Mouse (Mus musculus): ENCODE measurements around the gene Trp53i11. TPM values are rescaled to one million over a fixed set of nuclear protein-coding genes. Genes with fewer than 3 reads are reported as not detected.
A peak's percentile ranks its signal among the peaks of the same experiment; 100 is the strongest.

Gene Trp53i11
- total and polyA plus RNA-seq, 3 experiments: 0.36 to 32.1 (median 0.73) TPM

DNA sequence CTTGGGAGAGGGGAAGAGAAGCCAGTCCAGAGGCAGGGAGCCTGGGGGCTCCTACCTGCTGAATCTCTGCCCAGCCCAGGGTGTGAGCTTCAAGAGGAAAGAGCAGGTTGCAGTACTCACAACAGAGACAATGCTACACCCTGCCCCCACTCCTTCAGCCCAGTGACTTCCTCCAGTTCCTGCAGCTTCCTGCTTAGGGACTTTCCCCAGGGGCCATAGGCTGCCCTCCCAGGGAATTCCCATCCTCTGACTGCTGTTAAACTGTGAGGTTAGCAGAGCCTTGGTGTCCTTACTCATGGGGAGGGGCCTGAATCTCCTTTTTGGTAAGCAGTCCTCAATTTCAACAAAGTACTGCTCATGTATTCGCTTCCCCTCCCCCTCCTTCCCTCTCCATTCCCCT is 26.8 kb downstream of the Trp53i11 start (continued):
- TF ChIP-seq IRF4 (IDR thresholded peaks at IDR 0.05; ENCODE audit: low read depth, low read length): peak; percentile 77
- no peak for TF ChIP-seq POLR2AphosphoS2 (IDR thresholded peaks at IDR 0.05; ENCODE audit: low read depth, low read length)
- 0 out of 2 replicates have a peak, but pooled peaks have one; percentile 6 for TF ChIP-seq ZMIZ1 (IDR thresholded peaks at IDR 0.05; ENCODE audit: low read depth, low read length)
- TF ChIP-seq CHD1 (IDR thresholded peaks at IDR 0.05; ENCODE audit: low read depth, low read length): no peak
- TF ChIP-seq BHLHE40 (IDR thresholded peaks at IDR 0.05; ENCODE audit: low read depth, low read length): peak; percentile 64
- no peak for TF ChIP-seq SIN3A (IDR thresholded peaks at IDR 0.05; ENCODE audit: low read length)
- peak; percentile 93 for TF ChIP-seq MAZ (IDR thresholded peaks at IDR 0.05; ENCODE audit: low read depth, low read length)
- no peak for TF ChIP-seq PAX5 (IDR thresholded peaks at IDR 0.05; ENCODE audit: low read length)
- TF ChIP-seq NELFE (IDR thresholded peaks at IDR 0.05; ENCODE audit: low read depth, low read length): no peak
- no peak for TF ChIP-seq ZC3H11A (IDR thresholded peaks at IDR 0.05; ENCODE audit: low read depth, low read length)
- no peak for TF ChIP-seq CTCF (conservative IDR thresholded peaks at IDR 0.05 in 1 of 2, IDR thresholded peaks at IDR 0.05 in 1 of 2; ENCODE audit: low read depth in 2 of 2, low read length in 2 of 2)

DNA sequence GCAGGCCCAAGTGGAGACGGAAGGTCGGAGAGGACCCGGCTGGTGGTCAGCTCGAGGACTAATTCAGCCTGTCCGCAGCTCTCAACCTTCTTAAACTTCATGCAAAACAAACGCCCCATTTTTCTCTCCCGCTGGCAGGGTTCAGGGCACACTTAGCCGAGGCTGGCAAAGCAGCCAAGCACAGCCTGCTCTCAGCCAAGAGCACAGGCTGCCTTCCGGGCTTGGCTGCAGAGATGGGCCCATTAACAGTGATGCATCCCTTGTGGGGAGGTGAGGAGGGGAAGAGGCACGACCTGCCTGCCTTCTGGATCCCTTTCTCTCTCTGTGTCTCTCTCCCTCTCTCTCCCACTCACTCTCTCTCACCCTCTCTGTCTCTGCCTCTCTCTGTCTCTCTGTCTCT is 28.4 kb downstream of the Trp53i11 start:
- Histone ChIP-seq H3K4me1 (ENCODE audit: control insufficient read depth in 1 of 2, insufficient read depth in 2 of 2) (peaks cover 55 to 63% of the 10 kb centered on the region in 2 experiments), H3K27me3 (replicated peaks) (peaks cover 5% of the 10 kb centered on the region), H3K27ac (ENCODE audit: insufficient read depth, low read depth) (no peak overlapping the region), H3K79me2 (replicated peaks; ENCODE audit: control insufficient read depth, extremely low read depth, insufficient read depth, poor library complexity, severe bottlenecking) (no peaks in the 10 kb centered on the region), H3K4me2 (ENCODE audit: insufficient read depth, low read depth, poor library complexity, severe bottlenecking) (no peak overlapping the region), H3K9ac (ENCODE audit: insufficient read depth, low read depth) (no peak overlapping the region), H3K9me3 (replicated peaks; ENCODE audit: low read length) (peaks cover 18% of the 10 kb centered on the region), H3K4me3 (replicated peaks in 1 of 3; ENCODE audit: low read depth in 2 of 3, low read length in 2 of 3, poor library complexity in 1 of 3) (no peak overlapping the region), H3K36me3 (replicated peaks in 1 of 2; ENCODE audit: control insufficient read depth in 1 of 2, insufficient read depth in 1 of 2, low read length in 1 of 2) (no peaks in the 10 kb centered on the region)
- dilution Hi-C loops (cut with MboI; ENCODE audit: extremely low pct_ligation_motif_present, extremely low pct_unique_long_range_greater_than_20kb, low sequenced_read_pairs) (no loop called here), in situ Hi-C loops (cut with MboI; ENCODE audit: low pct_ligation_motif_present, low pct_unique_long_range_greater_than_20kb, low sequenced_read_pairs) (loop anchor here (5.0 to 25.0 kb wide), 2 partner anchors 192 to 547 kb away; no protein-coding TSS in a partner anchor)
- DNase-seq (ENCODE audit: extremely low read depth): no peak
- TF ChIP-seq JUN (IDR thresholded peaks at IDR 0.05; ENCODE audit: insufficient read depth, low read depth, low read length) (no peak), JUND (conservative IDR thresholded peaks at IDR 0.05; ENCODE audit: low read depth, low read length) (no peak), USF1 (IDR thresholded peaks at IDR 0.05; ENCODE audit: low read depth, low read length) (no peak), SIN3A (IDR thresholded peaks at IDR 0.05; ENCODE audit: low read length) (no peak), CHD2 (IDR thresholded peaks at IDR 0.05; ENCODE audit: low read length) (no peak), MEF2A (IDR thresholded peaks at IDR 0.05; ENCODE audit: borderline replicate concordance, low read depth, low read length) (no peak), HCFC1 (IDR thresholded peaks at IDR 0.05; ENCODE audit: low read depth, low read length) (no peak), ZNF384 (IDR thresholded peaks at IDR 0.05; ENCODE audit: low read depth, low read length) (no peak), EP300 (IDR thresholded peaks at IDR 0.05; ENCODE audit: low read length) (no peak), SMC3 (IDR thresholded peaks at IDR 0.05; ENCODE audit: low read depth, low read length) (no peak), GABPA (IDR thresholded peaks at IDR 0.05; ENCODE audit: insufficient replicate concordance, low read depth, low read length) (no peak), MXI1 (IDR thresholded peaks at IDR 0.05; ENCODE audit: low read depth, low read length) (no peak), POLR2A (IDR thresholded peaks at IDR 0.05; ENCODE audit: low read depth, low read length) (no peak), ZKSCAN1 (IDR thresholded peaks at IDR 0.05; ENCODE audit: borderline replicate concordance, low read depth, low read length) (no peak), USF2 (conservative IDR thresholded peaks at IDR 0.05; ENCODE audit: low read depth, low read length) (no peak), KAT2A (IDR thresholded peaks at IDR 0.05; ENCODE audit: insufficient replicate concordance, low read length) (no peak), RCOR1 (conservative IDR thresholded peaks at IDR 0.05; ENCODE audit: low read depth, low read length) (no peak), TCF12 (IDR thresholded peaks at IDR 0.05; ENCODE audit: low read depth, low read length) (no peak), BHLHE40 (IDR thresholded peaks at IDR 0.05; ENCODE audit: low read depth, low read length) (no peak), PAX5 (IDR thresholded peaks at IDR 0.05; ENCODE audit: low read length) (no peak)

Data from CH12.LX (cell line).